Mouse (Mus musculus): ENCODE measurements around the gene Trim5. TPM values are rescaled to one million over a fixed set of nuclear protein-coding genes. Genes with fewer than 3 reads are reported as not detected.

Gene Trim5
- polyA plus RNA-seq, 1 experiment from 2014 or later: 0.15 TPM

GRCm38 (mm10) chr7:104244287-104245181 lies 43.4 kb downstream of the Trim5 start, which contains the start of gene Trim34a:
Gene Trim34a, plus strand, starts transcription at chr7:104244457.
- 6% methylated on average over 13 of the region's 13 CpGs for WGBS
- Histone ChIP-seq H3K4me3 (peak within 1 kb of the TSS; percentile 44), H3K27me3 (no peaks in the 10 kb centered on the region), H3K4me2 (replicated peaks) (peak within 1 kb of the TSS; percentile 53), H3K36me3 (no peaks in the 10 kb centered on the region), H3K27ac (0 out of 2 replicates have a peak within 1 kb of the TSS, but pooled peaks have one; percentile 55), H3K9me3 (no peaks in the 10 kb centered on the region), H3K4me1 (no peaks in the 10 kb centered on the region), H3K9ac (peak within 1 kb of the TSS; percentile 51; the same call in 1 of the 2 replicates)
- ATAC-seq (ENCODE audit: insufficient number of reproducible peaks, insufficient read depth, low FRiP score, low TSS enrichment): peak; percentile 75

- H3K27ac ChIP-seq: no peak overlapping the region
- no peak for ATAC-seq (ENCODE audit: insufficient number of reproducible peaks, insufficient read depth, low FRiP score, low TSS enrichment)
- no peaks in the 10 kb centered on the region for H3K9me3 ChIP-seq
- H3K4me1 ChIP-seq: no peaks in the 10 kb centered on the region
- H3K27me3 ChIP-seq: no peaks in the 10 kb centered on the region
- H3K4me3 ChIP-seq: no peak overlapping the region
- H3K9ac ChIP-seq: no peak overlapping the region
- H3K36me3 ChIP-seq: no peaks in the 10 kb centered on the region
- WGBS: 57% methylated on average over 1 of the region's 1 CpGs
- no peak overlapping the region for H3K4me2 ChIP-seq (replicated peaks)
Measured at GRCm38 (mm10) chr7:104243616-104244015, 44.3 kb downstream of the Trim5 start.

GRCm38 (mm10) chr7:104240857-104241256 lies 47.0 kb downstream of the Trim5 start:
- Histone ChIP-seq H3K4me2 (replicated peaks) (no peak overlapping the region), H3K9ac (no peak overlapping the region), H3K27ac (no peak overlapping the region), H3K36me3 (no peaks in the 10 kb centered on the region), H3K27me3 (no peaks in the 10 kb centered on the region), H3K4me1 (no peaks in the 10 kb centered on the region), H3K4me3 (no peak overlapping the region), H3K9me3 (no peaks in the 10 kb centered on the region)
- no peak for ATAC-seq (ENCODE audit: insufficient number of reproducible peaks, insufficient read depth, low FRiP score, low TSS enrichment)

- WGBS: 26% methylated on average over 2 of the region's 2 CpGs
- H3K4me1 ChIP-seq: no peaks in the 10 kb centered on the region
- H3K36me3 ChIP-seq: no peaks in the 10 kb centered on the region
- no peak overlapping the region for H3K27ac ChIP-seq
- H3K27me3 ChIP-seq: no peaks in the 10 kb centered on the region
- no peaks in the 10 kb centered on the region for H3K9me3 ChIP-seq
- H3K9ac ChIP-seq: no peak overlapping the region
- no peak for ATAC-seq (ENCODE audit: insufficient number of reproducible peaks, insufficient read depth, low FRiP score, low TSS enrichment)
- H3K4me3 ChIP-seq: no peak overlapping the region
- no peak overlapping the region for H3K4me2 ChIP-seq (replicated peaks)
Measured at GRCm38 (mm10) chr7:104231203-104231602, 56.7 kb downstream of the Trim5 start.

- no peaks in the 10 kb centered on the region for H3K9me3 ChIP-seq
- ATAC-seq (ENCODE audit: insufficient number of reproducible peaks, insufficient read depth, low FRiP score, low TSS enrichment): peak; percentile 83
- peak within 1 kb of the TSS; percentile 30; the same call in 1 of the 2 replicates for H3K9ac ChIP-seq
- peak within 1 kb of the TSS; percentile 33 for H3K4me3 ChIP-seq
- H3K4me2 ChIP-seq (replicated peaks): peak within 1 kb of the TSS; percentile 48
- no peak within 1 kb of the TSS for H3K27ac ChIP-seq
- H3K36me3 ChIP-seq: no peaks in the 10 kb centered on the region
- H3K4me1 ChIP-seq: no peaks in the 10 kb centered on the region
- H3K27me3 ChIP-seq: no peaks in the 10 kb centered on the region
- 2% methylated on average over 37 of the region's 37 CpGs for WGBS
Measured at GRCm38 (mm10) chr7:104218701-104219569, 69.0 kb downstream of the Trim5 start, which contains the start of gene Trim6. Gene Trim6, plus strand, starts transcription at chr7:104218793.

GRCm38 (mm10) chr7:104217881-104218280 lies 70.0 kb downstream of the Trim5 start:
- Histone ChIP-seq H3K4me3 (no peak overlapping the region), H3K36me3 (no peaks in the 10 kb centered on the region), H3K4me2 (replicated peaks) (no peak overlapping the region), H3K9me3 (no peaks in the 10 kb centered on the region), H3K4me1 (no peaks in the 10 kb centered on the region), H3K27me3 (no peaks in the 10 kb centered on the region), H3K27ac (no peak overlapping the region), H3K9ac (no peak overlapping the region)
- ATAC-seq (ENCODE audit: insufficient number of reproducible peaks, insufficient read depth, low FRiP score, low TSS enrichment): no peak
- 71% methylated on average over 2 of the region's 2 CpGs for WGBS

GRCm38 (mm10) chr7:104216011-104216535 lies 71.8 kb downstream of the Trim5 start:
- WGBS: 50% methylated on average over 1 of the region's 1 CpGs
- H3K9me3 ChIP-seq: no peaks in the 10 kb centered on the region
- no peaks in the 10 kb centered on the region for H3K4me1 ChIP-seq
- H3K27ac ChIP-seq: no peak overlapping the region
- no peak overlapping the region for H3K9ac ChIP-seq
- H3K4me2 ChIP-seq (replicated peaks): no peak overlapping the region
- no peaks in the 10 kb centered on the region for H3K27me3 ChIP-seq
- H3K4me3 ChIP-seq: no peak overlapping the region
- ATAC-seq (ENCODE audit: insufficient number of reproducible peaks, insufficient read depth, low FRiP score, low TSS enrichment): no peak
- H3K36me3 ChIP-seq: no peaks in the 10 kb centered on the region

Other genes with a start within 250 kb of the Trim5 start
- gene Olfr642, start 235.4 kb downstream of the Trim5 start, polyA plus RNA-seq (2016; fragmentation: Nextera tagmentation; extraction: Ambion mirVana): not detected in 2 replicates
- gene 4930516K23Rik, start 226.6 kb downstream of the Trim5 start, polyA plus RNA-seq (2016; fragmentation: Nextera tagmentation; extraction: Ambion mirVana): not detected in 2 replicates
- gene Olfr644, start 216.2 kb downstream of the Trim5 start, polyA plus RNA-seq (2016; fragmentation: Nextera tagmentation; extraction: Ambion mirVana): not detected in 2 replicates
- not detected in 2 replicates for gene Olfr645, start 202.6 kb downstream of the Trim5 start, polyA plus RNA-seq (2016; fragmentation: Nextera tagmentation; extraction: Ambion mirVana)
- gene Olfr646, start 183.2 kb downstream of the Trim5 start, polyA plus RNA-seq (2016; fragmentation: Nextera tagmentation; extraction: Ambion mirVana): not detected in 2 replicates
- not detected in 2 replicates for gene Ubqln5, start 158.3 kb downstream of the Trim5 start, polyA plus RNA-seq (2016; fragmentation: Nextera tagmentation; extraction: Ambion mirVana)
- gene Olfr643, start 150.7 kb downstream of the Trim5 start, polyA plus RNA-seq (2016; fragmentation: Nextera tagmentation; extraction: Ambion mirVana): not detected in 2 replicates
- gene Ubqln3, start 144.8 kb downstream of the Trim5 start, polyA plus RNA-seq (2016; fragmentation: Nextera tagmentation; extraction: Ambion mirVana): not detected in 2 replicates
- gene Ubqlnl, start 137.5 kb downstream of the Trim5 start, polyA plus RNA-seq (2016; fragmentation: Nextera tagmentation; extraction: Ambion mirVana): not detected in 2 replicates
- gene Olfm5, start 123.3 kb downstream of the Trim5 start, polyA plus RNA-seq (2016; fragmentation: Nextera tagmentation; extraction: Ambion mirVana): 0.33 and 0.45 TPM in 2 replicates
- 0.24 and 0.37 TPM in 2 replicates for gene Olfr648, start 104.7 kb downstream of the Trim5 start, polyA plus RNA-seq (2016; fragmentation: Nextera tagmentation; extraction: Ambion mirVana)
- not detected in 2 replicates for gene Olfr649, start 92.1 kb downstream of the Trim5 start, polyA plus RNA-seq (2016; fragmentation: Nextera tagmentation; extraction: Ambion mirVana)
- gene Trim6, start 69.3 kb downstream of the Trim5 start, polyA plus RNA-seq (2016; fragmentation: Nextera tagmentation; extraction: Ambion mirVana): 1.9 and 2.2 TPM in 2 replicates
- gene Trim34a, start 43.6 kb downstream of the Trim5 start, polyA plus RNA-seq (2016; fragmentation: Nextera tagmentation; extraction: Ambion mirVana): 1.6 and 2.0 TPM in 2 replicates
- gene Trim12a, start 27.4 kb upstream of the Trim5 start, polyA plus RNA-seq (2016; fragmentation: Nextera tagmentation; extraction: Ambion mirVana): 5.3 and 5.8 TPM in 2 replicates
- gene Trim34b, start 41.4 kb upstream of the Trim5 start, polyA plus RNA-seq (2016; fragmentation: Nextera tagmentation; extraction: Ambion mirVana): 0.22 TPM in 1 of 2 replicates, not detected in the other
- gene Trim12c, start 65.3 kb upstream of the Trim5 start, polyA plus RNA-seq (2016; fragmentation: Nextera tagmentation; extraction: Ambion mirVana): 2.0 and 2.3 TPM in 2 replicates
- gene Trim30b, start 81.8 kb upstream of the Trim5 start, polyA plus RNA-seq (2016; fragmentation: Nextera tagmentation; extraction: Ambion mirVana): not detected in 2 replicates
- gene Trim30c, start 112.7 kb upstream of the Trim5 start, polyA plus RNA-seq (2016; fragmentation: Nextera tagmentation; extraction: Ambion mirVana): 0.18 TPM in 1 of 2 replicates, not detected in the other
- 0.72 and 1.3 TPM in 2 replicates for gene Trim30a, start 177.1 kb upstream of the Trim5 start, polyA plus RNA-seq (2016; fragmentation: Nextera tagmentation; extraction: Ambion mirVana)
- 0.15 and 0.27 TPM in 2 replicates for gene Trim30d, start 219.8 kb upstream of the Trim5 start, polyA plus RNA-seq (2016; fragmentation: Nextera tagmentation; extraction: Ambion mirVana)

All from embryonic facial prominence, embryonic 12.5 days (tissue).